Mouse (Mus musculus) CH12.LX (cell line): ENCODE measurements around the gene Ankrd35. TPM values are rescaled to one million over a fixed set of nuclear protein-coding genes. Genes with fewer than 3 reads are reported as not detected.

Experiments used
- DNase-seq: peaks from one replicate; pipeline ENCODE4 v3.0.0-alpha.2; 2013; ENCODE audit errors: extremely low read depth
- H3K27ac ChIP-seq: 2 replicates; pipeline ENCODE4 v1.5.1; 2012; ENCODE audit warnings: low read depth, mild to moderate bottlenecking, control low read depth, moderate library complexity; ENCODE audit not compliant: insufficient read depth
- H3K27me3 ChIP-seq: replicated peaks from 2 replicates; pipeline ENCODE3; 2012; ENCODE audit warnings: inconsistent platforms
- H3K36me3 ChIP-seq, 2 experiments: replicated peaks in 1 of 2; 2 replicates each; pipeline versions ENCODE3 to v1.6.1; 2012; ENCODE audit warnings: inconsistent platforms in 1 of 2, low read length in 1 of 2, mild to moderate bottlenecking in 1 of 2, mixed read lengths in 1 of 2, moderate library complexity in 1 of 2; ENCODE audit not compliant: control insufficient read depth in 1 of 2, insufficient read depth in 1 of 2
- H3K4me1 ChIP-seq, 2 experiments: 2 replicates each; pipeline ENCODE4 v1.6.1; 2012; ENCODE audit warnings: inconsistent platforms in 1 of 2, moderate library complexity in 1 of 2; ENCODE audit not compliant: insufficient read depth in 2 of 2, control insufficient read depth in 1 of 2
- H3K4me2 ChIP-seq: 2 replicates; pipeline ENCODE4 v1.6.1; 2012; ENCODE audit warnings: low read depth, mild to moderate bottlenecking, control low read depth; ENCODE audit not compliant: poor library complexity, insufficient read depth, severe bottlenecking
- H3K4me3 ChIP-seq, 3 experiments: fragments of 150-350 bp in 1 of 3; sonication (generic) in 1 of 3; replicated peaks in 1 of 3; 2 replicates each; pipeline versions ENCODE3 to v1.5.1; 2011 to 2012; ENCODE audit warnings: low read depth in 2 of 3, low read length in 2 of 3, mild to moderate bottlenecking in 2 of 3, moderate library complexity in 2 of 3, control low read depth in 1 of 3, improper control_type of control experiment in 1 of 3, inconsistent platforms in 1 of 3, mixed read lengths in 1 of 3; ENCODE audit not compliant: poor library complexity in 1 of 3
- H3K79me2 ChIP-seq: replicated peaks from 2 replicates; pipeline ENCODE4 v1.6.1; 2012; ENCODE audit warnings: mild to moderate bottlenecking, moderate library complexity; ENCODE audit not compliant: control insufficient read depth, poor library complexity, insufficient read depth, severe bottlenecking; ENCODE audit errors: extremely low read depth
- H3K9ac ChIP-seq: 2 replicates; pipeline ENCODE4 v1.6.1; 2012; ENCODE audit warnings: low read depth, mild to moderate bottlenecking, control low read depth, moderate library complexity; ENCODE audit not compliant: insufficient read depth
- H3K9me3 ChIP-seq: replicated peaks from 2 replicates; pipeline ENCODE3; 2012; ENCODE audit warnings: low read length, inconsistent platforms, mixed read lengths
- CHD1 ChIP-seq: IDR thresholded peaks from 2 replicates; pipeline ENCODE4 v1.6.1; 2012; ENCODE audit warnings: low read depth, low read length, improper control_type of control experiment, inconsistent platforms
- CHD2 ChIP-seq: IDR thresholded peaks from 2 replicates; pipeline ENCODE4 v1.6.1; 2011; ENCODE audit warnings: low read length, improper control_type of control experiment
- ELF1 ChIP-seq: IDR thresholded peaks from 2 replicates; pipeline ENCODE4 v1.6.1; 2014; ENCODE audit warnings: low read depth, mild to moderate bottlenecking, inconsistent platforms, low read length, improper control_type of control experiment
- EP300 ChIP-seq: IDR thresholded peaks from 2 replicates; pipeline ENCODE4 v1.6.1; 2011; ENCODE audit warnings: low read length, improper control_type of control experiment
- IRF4 ChIP-seq: IDR thresholded peaks from 2 replicates; pipeline ENCODE4 v1.6.1; 2014; ENCODE audit warnings: low read depth, mild to moderate bottlenecking, inconsistent platforms, low read length, improper control_type of control experiment
- JUN ChIP-seq: IDR thresholded peaks from 2 replicates; pipeline ENCODE4 v1.6.1; 2011; ENCODE audit warnings: low read depth, mild to moderate bottlenecking, low read length, improper control_type of control experiment, moderate library complexity; ENCODE audit not compliant: insufficient read depth
- JUND ChIP-seq: conservative IDR thresholded peaks from 2 replicates; pipeline ENCODE4 v1.6.1; 2011; ENCODE audit warnings: low read depth, low read length, improper control_type of control experiment
- MAFK ChIP-seq: IDR thresholded peaks from 2 replicates; pipeline ENCODE4 v1.6.1; 2011; ENCODE audit warnings: low read length, improper control_type of control experiment; ENCODE audit not compliant: insufficient replicate concordance
- MAX ChIP-seq: IDR thresholded peaks from 2 replicates; pipeline ENCODE4 v1.6.1; 2011; ENCODE audit warnings: low read length, improper control_type of control experiment
- MXI1 ChIP-seq: IDR thresholded peaks from 2 replicates; pipeline ENCODE4 v1.6.1; 2011; ENCODE audit warnings: mild to moderate bottlenecking, low read depth, low read length, improper control_type of control experiment
- MYC ChIP-seq: IDR thresholded peaks from 2 replicates; pipeline ENCODE4 v1.6.1; 2011; ENCODE audit warnings: low read depth, mild to moderate bottlenecking, improper control_type of control experiment, low read length
- NRF1 ChIP-seq: IDR thresholded peaks from 2 replicates; pipeline ENCODE4 v1.6.1; 2014; ENCODE audit warnings: low read depth, mild to moderate bottlenecking, inconsistent platforms, low read length, improper control_type of control experiment, moderate library complexity
- POLR2AphosphoS2 ChIP-seq: IDR thresholded peaks from 2 replicates; pipeline ENCODE4 v1.6.1; 2011; ENCODE audit warnings: low read depth, low read length, improper control_type of control experiment
- RAD21 ChIP-seq: IDR thresholded peaks from 2 replicates; pipeline ENCODE4 v1.6.1; 2011; ENCODE audit warnings: low read depth, mild to moderate bottlenecking, low read length, improper control_type of control experiment, moderate library complexity
- RCOR1 ChIP-seq: conservative IDR thresholded peaks from 2 replicates; pipeline ENCODE4 v1.6.1; 2012; ENCODE audit warnings: low read depth, mild to moderate bottlenecking, inconsistent platforms, low read length, improper control_type of control experiment
- SIN3A ChIP-seq: IDR thresholded peaks from 2 replicates; pipeline ENCODE4 v1.6.1; 2012; ENCODE audit warnings: low read length, improper control_type of control experiment, inconsistent platforms
- TBP ChIP-seq: conservative IDR thresholded peaks from 2 replicates; pipeline ENCODE4 v1.6.1; 2011; ENCODE audit warnings: low read depth, low read length, improper control_type of control experiment
- USF2 ChIP-seq: conservative IDR thresholded peaks from 2 replicates; pipeline ENCODE4 v1.6.1; 2011; ENCODE audit warnings: low read depth, low read length, improper control_type of control experiment
- ZC3H11A ChIP-seq: IDR thresholded peaks from 2 replicates; pipeline ENCODE4 v1.6.1; 2012; ENCODE audit warnings: low read depth, mild to moderate bottlenecking, inconsistent platforms, low read length, improper control_type of control experiment
- ZMIZ1 ChIP-seq: IDR thresholded peaks from 2 replicates; pipeline ENCODE4 v1.6.1; 2012; ENCODE audit warnings: low read depth, mild to moderate bottlenecking, inconsistent platforms, low read length, improper control_type of control experiment
- dilution Hi-C: fragments of 300-500 bp; cut with MboI; formaldehyde crosslinking; loops from 2 replicates; pipeline ENCODE4 v1.14.3; 2020; ENCODE audit warnings: low sequenced_read_pairs; ENCODE audit not compliant: extremely low pct_unique_long_range_greater_than_20kb, extremely low pct_ligation_motif_present
- in situ Hi-C: fragments of 300-500 bp; cut with MboI; formaldehyde crosslinking; loops from 3 replicates; pipeline ENCODE4 v1.14.3; 2019; ENCODE audit warnings: low sequenced_read_pairs, low pct_ligation_motif_present, low pct_unique_long_range_greater_than_20kb, mixed read lengths
- polyA plus RNA-seq: library from polyadenylated mRNA; unstranded; fragments of >175 nt; gene quantifications from 2 replicates; pipeline ENCODE4 v1.2.1, GENCODE M21; 2012; ENCODE audit warnings: low read depth; ENCODE audit not compliant: insufficient read length
- total RNA-seq, 2 experiments: library from RNA; depleted of rRNA; stranded (reverse); fragments of 300-350 nt in 1 of 2; fragments of >200 nt in 1 of 2; gene quantifications; 2 replicates each; pipeline ENCODE4 v1.2.3; 2012 to 2014

Ankrd35 gene
- total and polyA plus RNA-seq, 3 experiments, result 0.78 to 11.2 (median 1.9) TPM

- DNase-seq, result no peak
- Histone ChIP-seq H3K4me1 (peaks cover 6 to 55% of the 10 kb centered on the region in 2 experiments; a peak in 3 of 4 replicates), H3K9me3 (no peaks in the 10 kb centered on the region), H3K27me3 (no peaks in the 10 kb centered on the region), H3K27ac (no peak overlapping the region), H3K9ac (no peak overlapping the region), H3K4me2 (no peak overlapping the region), H3K4me3 (no peak overlapping the region), H3K36me3 (peaks cover 0 to 10% of the 10 kb centered on the region in 2 experiments), H3K79me2 (peaks cover 55% of the 10 kb centered on the region)
- in situ Hi-C loops (no loop called here), dilution Hi-C loops (no loop called here)
- TF ChIP-seq ZMIZ1 (no peak), SIN3A (no peak), RCOR1 (no peak), RAD21 (no peak), CHD1 (no peak), MYC (no peak), MAX (no peak), ZC3H11A (no peak), MXI1 (no peak), JUN (no peak), JUND (no peak), CHD2 (no peak), NRF1 (no peak), USF2 (no peak), POLR2AphosphoS2 (no peak), EP300 (no peak), TBP (no peak), IRF4 (no peak), MAFK (no peak)
Measured at GRCm38 (mm10) chr3:96730785-96731184, 60.9 kb downstream of the Ankrd35 start.

GRCm38 (mm10) chr3:96733984-96734383 is 64.1 kb downstream of the Ankrd35 start:
- Histone ChIP-seq H3K36me3 (peaks cover 0 to 21% of the 10 kb centered on the region in 2 experiments), H3K9me3 (no peaks in the 10 kb centered on the region), H3K27ac (no peak overlapping the region), H3K27me3 (no peaks in the 10 kb centered on the region), H3K79me2 (peaks cover 42% of the 10 kb centered on the region), H3K4me2 (no peak overlapping the region), H3K9ac (no peak overlapping the region), H3K4me1 (peaks cover 6 to 64% of the 10 kb centered on the region in 2 experiments; a peak in 3 of 4 replicates), H3K4me3 (no peak overlapping the region)
- no peak for TF ChIP-seq ELF1
- no peak for TF ChIP-seq RCOR1
- no peak for TF ChIP-seq MXI1
- TF ChIP-seq IRF4, result no peak
- TF ChIP-seq NRF1, result no peak
- no peak for TF ChIP-seq SIN3A
- no peak for TF ChIP-seq POLR2AphosphoS2
- no peak for DNase-seq
- dilution Hi-C loops, result no loop called here
- in situ Hi-C loops, result no loop called here
